Mouse (Mus musculus) thymus, adult 2 months (tissue): ENCODE results near the gene Osbpl11.

Experiments used
- CTCF ChIP-seq: fragments of 200-500 bp; IDR thresholded peaks from 2 replicates; pipeline ENCODE4 v1.5.1; 2012; ENCODE audit warnings: mild to moderate bottlenecking, control low read depth, low read length, moderate library complexity, borderline replicate concordance; ENCODE audit not compliant: control insufficient read depth, poor library complexity, insufficient read depth; ENCODE audit errors: extremely low read depth
- POLR2A ChIP-seq: fragments of 200-500 bp; IDR thresholded peaks from 2 replicates; pipeline ENCODE4 v1.6.1; 2012; ENCODE audit warnings: mild to moderate bottlenecking, low read length, control low read depth, moderate library complexity; ENCODE audit not compliant: control insufficient read depth, poor library complexity, insufficient read depth; ENCODE audit errors: extremely low read depth

DNA sequence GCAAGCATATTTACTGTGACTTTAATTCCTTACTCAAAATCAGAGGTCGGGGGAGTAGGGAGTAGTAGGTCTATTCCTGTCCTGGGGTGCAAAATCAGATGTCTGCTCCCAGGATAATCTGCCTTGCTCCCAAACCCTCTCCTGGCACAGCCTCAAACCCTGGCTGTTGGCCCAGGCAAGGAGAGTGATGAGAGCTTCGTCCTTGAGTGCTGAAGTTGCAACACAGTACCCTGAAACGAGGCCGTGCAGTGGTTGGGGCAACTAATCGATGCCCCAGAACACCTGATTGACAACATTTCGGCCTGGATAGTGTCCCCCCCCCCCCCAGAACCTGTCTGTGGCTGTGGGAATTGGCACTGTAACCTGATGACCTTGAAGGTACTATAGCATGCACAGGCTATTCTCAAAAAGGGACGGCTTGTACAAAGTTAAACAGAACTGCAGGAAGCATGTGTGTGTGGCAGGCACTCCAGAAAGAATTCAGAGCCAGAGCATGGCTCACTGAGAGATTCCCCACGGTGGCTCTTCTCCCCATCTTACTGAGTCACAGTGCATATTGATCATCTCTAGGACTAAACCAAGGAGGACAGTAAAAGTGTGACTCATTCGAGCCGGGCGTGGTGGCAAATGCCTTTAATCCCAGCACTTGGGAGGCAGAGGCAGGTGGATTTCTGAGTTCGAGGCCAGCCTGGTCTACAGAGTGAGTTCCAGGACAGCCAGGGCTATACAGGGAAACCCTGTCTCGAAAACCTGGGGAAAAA lies 21.4 kb upstream of the Osbpl11 start:
- TF ChIP-seq POLR2A = no peak
- TF ChIP-seq CTCF = no peak
